Mouse (Mus musculus) ES-E14 (cell line): ENCODE results near the gene Gcm2.

Experiments
- CHD2 ChIP-seq: IDR thresholded peaks from 2 replicates; pipeline ENCODE4 v1.6.1; 2014; ENCODE audit warnings: mild to moderate bottlenecking, low read depth, low read length, inconsistent platforms
- HCFC1 ChIP-seq: IDR thresholded peaks from 2 replicates; pipeline ENCODE4 v1.6.1; 2012; ENCODE audit warnings: low read length, inconsistent platforms, borderline replicate concordance; ENCODE audit not compliant: insufficient read depth
- MAFK ChIP-seq: IDR thresholded peaks from 2 replicates; pipeline ENCODE4 v1.6.1; 2014; ENCODE audit warnings: mild to moderate bottlenecking, low read depth, low read length, inconsistent platforms; ENCODE audit not compliant: insufficient read depth
- ZC3H11A ChIP-seq: IDR thresholded peaks from 2 replicates; pipeline ENCODE4 v1.6.1; 2012; ENCODE audit warnings: low read depth, mild to moderate bottlenecking, inconsistent platforms, low read length, borderline replicate concordance
- ZNF384 ChIP-seq: IDR thresholded peaks from 2 replicates; pipeline ENCODE4 v1.6.1; 2012; ENCODE audit warnings: low read depth, low read length, inconsistent platforms

DNA sequence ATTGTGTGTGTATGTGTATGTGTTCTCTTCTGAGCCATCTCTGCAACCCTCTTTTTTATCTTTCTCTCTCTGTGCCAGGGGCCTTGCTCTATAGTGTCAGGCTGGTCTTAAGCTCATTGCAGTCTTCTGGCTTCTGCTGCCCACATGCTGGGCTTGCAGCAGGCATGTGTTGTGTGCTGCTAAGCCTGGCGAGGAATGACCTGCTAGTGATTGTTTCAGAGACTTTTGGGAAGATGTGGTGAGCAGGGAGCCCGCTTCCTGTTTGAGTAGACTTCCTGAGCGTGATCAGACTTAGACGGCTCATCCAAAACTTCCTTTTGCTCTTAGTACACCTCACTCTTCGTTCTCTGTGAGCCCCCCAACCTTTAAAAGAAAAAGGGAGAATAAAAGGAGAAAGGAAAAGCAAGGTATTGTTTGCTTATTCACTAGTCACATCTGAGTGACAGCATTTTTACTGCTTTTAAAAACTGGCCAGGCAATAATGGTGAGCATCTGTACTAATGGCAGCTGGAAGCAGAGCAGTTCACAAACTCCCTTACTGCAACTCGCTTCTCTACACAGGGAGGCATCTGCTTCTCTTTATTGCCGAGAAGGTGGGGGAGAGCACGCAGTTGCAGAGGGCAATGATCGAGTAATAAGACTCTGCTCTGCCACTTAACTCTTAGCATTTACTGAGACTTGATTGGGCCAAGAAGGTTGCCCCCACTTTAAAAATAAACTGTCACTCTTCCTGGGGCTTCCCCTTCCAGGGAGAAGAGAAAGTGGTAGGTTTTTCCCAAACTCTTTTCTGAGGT lies 8.5 kb upstream of the Gcm2 start:
- TF ChIP-seq MAFK (no peak), CHD2 (no peak), ZC3H11A (no peak), ZNF384 (no peak), HCFC1 (no peak)
